Mouse (Mus musculus): ENCODE measurements around the gene Gm3415. TPM values are rescaled to one million over a fixed set of nuclear protein-coding genes. Genes with fewer than 3 reads are reported as not detected.
"Not testable (repeated sequence)": the region's sequence is repeated elsewhere in the genome, so short reads cannot be mapped to it uniquely, and the experiment has no call there.

Gm3415 gene
- polyA plus RNA-seq, 1 experiment from 2014 or later = not detected

DNA sequence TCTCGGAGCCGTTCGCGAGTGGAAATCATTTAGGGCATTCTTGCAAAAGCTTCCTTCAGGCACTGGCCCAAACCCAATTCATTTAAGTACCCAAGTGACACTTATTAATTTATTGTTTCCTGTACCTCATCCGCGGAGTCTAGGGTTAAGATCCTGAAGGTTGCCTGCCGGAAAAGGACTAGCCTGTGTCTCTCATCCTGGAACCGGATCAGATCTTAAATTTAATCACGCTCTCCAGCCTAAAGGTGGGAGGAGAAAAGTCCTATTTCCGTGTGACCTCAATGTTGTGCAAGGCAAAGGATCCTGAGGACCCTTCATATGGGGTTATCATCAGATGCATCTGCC lies 29.3 kb downstream of the Gm3415 start:
- peaks cover 35% of the 10 kb centered on the region for H3K27me3 ChIP-seq (replicated peaks)
- 12% methylated on average over 10 of the region's 10 CpGs for WGBS
- H3K4me2 ChIP-seq = peak overlapping the region; percentile 90
- peak; percentile 5; the same call in 1 of the 2 replicates for ATAC-seq (replicated peaks)
- H3K4me3 ChIP-seq = peak overlapping the region; percentile 63
- peaks cover 16% of the 10 kb centered on the region for H3K4me1 ChIP-seq
- peak overlapping the region; percentile 57 for H3K9ac ChIP-seq
- H3K27ac ChIP-seq = 0 out of 2 replicates have a peak overlapping the region, but pooled peaks have one; percentile 48
- H3K9me3 ChIP-seq = no peaks in the 10 kb centered on the region
- H3K36me3 ChIP-seq (replicated peaks) = no peaks in the 10 kb centered on the region

DNA sequence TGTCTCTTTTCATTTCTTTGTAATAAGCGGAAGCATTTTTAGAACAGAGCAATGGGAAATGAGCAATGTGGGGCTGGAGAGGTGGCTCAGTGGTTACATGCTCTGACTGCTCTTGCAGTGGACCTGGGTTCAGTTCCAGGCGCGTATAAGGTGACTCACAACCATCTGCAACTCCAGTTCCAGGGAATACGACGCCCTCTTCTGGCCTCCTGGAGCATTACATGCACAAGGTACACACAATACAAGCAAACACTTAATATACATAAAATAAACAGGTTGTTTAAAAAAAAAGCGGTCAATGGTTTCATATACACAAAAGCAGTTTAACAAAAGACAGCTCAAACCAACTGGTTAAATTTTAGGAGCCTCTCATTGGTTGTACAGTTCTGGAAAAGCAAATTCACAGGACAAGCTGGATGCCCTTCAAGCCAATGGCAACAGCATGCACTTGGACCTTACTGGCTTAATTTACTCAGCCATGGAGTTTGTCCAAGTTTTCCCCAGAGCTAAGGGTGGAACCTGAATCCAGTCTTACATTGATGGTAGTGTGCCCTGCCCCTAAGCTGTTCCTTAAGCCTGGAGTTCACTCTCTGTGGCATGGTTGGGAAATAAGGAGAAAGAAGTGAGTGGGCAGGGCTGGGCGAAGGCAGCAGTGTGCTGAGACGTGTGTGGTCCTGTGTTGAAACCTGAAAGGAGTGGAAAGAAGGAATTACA lies 30.6 kb downstream of the Gm3415 start:
- Histone ChIP-seq H3K27ac (no peak overlapping the region), H3K4me3 (no peak overlapping the region), H3K4me2 (no peak overlapping the region), H3K36me3 (replicated peaks) (no peaks in the 10 kb centered on the region), H3K27me3 (replicated peaks) (peaks cover 35% of the 10 kb centered on the region), H3K4me1 (peaks cover 16% of the 10 kb centered on the region), H3K9ac (no peak overlapping the region), H3K9me3 (no peaks in the 10 kb centered on the region)
- 71% methylated on average over 8 of the region's 8 CpGs for WGBS
- no peak for ATAC-seq (replicated peaks)

DNA sequence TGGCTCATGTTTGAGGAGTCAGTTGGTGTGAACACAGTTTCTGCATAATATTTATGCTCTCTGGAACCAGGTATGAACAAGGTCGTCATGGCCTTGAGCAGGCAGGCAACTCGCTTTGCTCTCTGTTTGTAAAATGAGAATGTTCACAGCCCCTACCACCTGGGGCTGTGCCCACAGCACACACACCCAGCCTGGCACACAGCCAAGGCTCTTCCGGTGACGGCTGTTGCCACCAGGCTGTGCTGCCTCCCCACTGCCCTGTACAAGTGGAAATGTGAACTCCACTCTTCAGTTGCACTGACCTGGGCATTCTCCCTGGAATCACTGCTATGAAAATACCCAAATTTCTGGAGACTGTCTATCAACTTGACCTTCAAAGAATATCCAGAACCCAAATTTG lies 35.1 kb downstream of the Gm3415 start:
- Histone ChIP-seq H3K27ac (no peak overlapping the region), H3K9ac (no peak overlapping the region), H3K4me3 (no peak overlapping the region), H3K36me3 (replicated peaks) (no peaks in the 10 kb centered on the region), H3K27me3 (replicated peaks) (peaks cover 15% of the 10 kb centered on the region), H3K4me1 (no peaks in the 10 kb centered on the region), H3K4me2 (no peak overlapping the region), H3K9me3 (no peaks in the 10 kb centered on the region)
- no peak for ATAC-seq (replicated peaks)
- WGBS = 63% methylated on average over 4 of the region's 4 CpGs

DNA sequence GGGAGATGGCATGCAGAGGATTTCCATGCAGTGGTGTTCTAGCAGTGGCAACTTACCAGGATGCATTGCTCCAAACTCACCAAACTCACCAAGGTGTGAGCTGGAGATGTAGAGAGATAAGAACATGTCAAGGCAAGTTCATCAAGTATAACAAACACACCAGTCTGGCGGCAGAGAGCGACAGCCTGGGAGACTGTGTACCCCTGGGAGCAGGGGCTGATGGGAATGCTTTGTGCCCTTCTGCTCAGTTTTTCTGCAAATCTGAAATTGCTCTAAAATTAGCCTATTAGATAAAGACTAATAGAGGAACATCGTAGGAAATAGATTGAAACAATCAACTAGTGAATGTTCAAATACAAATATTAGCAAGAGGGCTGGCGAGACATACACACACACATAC lies 35.7 kb downstream of the Gm3415 start:
- peaks cover 9% of the 10 kb centered on the region for H3K27me3 ChIP-seq (replicated peaks)
- H3K4me2 ChIP-seq = no peak overlapping the region
- H3K4me3 ChIP-seq = no peak overlapping the region
- no peak overlapping the region for H3K9ac ChIP-seq
- no peak for ATAC-seq (replicated peaks)
- H3K4me1 ChIP-seq = no peaks in the 10 kb centered on the region
- no peaks in the 10 kb centered on the region for H3K36me3 ChIP-seq (replicated peaks)
- H3K9me3 ChIP-seq = no peaks in the 10 kb centered on the region
- 97% methylated on average over 4 of the region's 4 CpGs for WGBS
- H3K27ac ChIP-seq = no peak overlapping the region

DNA sequence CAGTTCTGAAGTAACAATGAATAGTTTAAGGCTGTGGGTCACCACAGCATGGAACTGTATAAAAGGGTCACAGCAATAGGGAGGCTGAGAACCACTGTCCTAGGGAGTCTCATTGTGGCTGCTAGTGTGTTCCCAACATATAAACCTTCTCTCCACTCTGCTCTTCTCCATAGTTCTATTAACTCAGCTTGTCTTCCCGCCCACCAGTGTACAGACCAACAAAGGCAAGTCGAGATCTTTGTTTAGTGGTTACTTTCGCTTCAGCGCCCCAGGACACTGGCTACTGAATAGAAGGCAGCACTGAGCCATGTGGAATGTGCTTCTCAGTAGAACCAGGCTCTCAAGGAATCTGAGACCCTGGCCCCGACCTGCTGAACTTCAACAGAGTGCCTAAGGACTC lies 36.6 kb downstream of the Gm3415 start:
- Histone ChIP-seq H3K4me2 (no peak overlapping the region), H3K27me3 (replicated peaks) (peaks cover 5% of the 10 kb centered on the region), H3K9ac (no peak overlapping the region), H3K27ac (no peak overlapping the region), H3K4me3 (no peak overlapping the region), H3K9me3 (no peaks in the 10 kb centered on the region), H3K4me1 (no peaks in the 10 kb centered on the region), H3K36me3 (replicated peaks) (no peaks in the 10 kb centered on the region)
- 17% methylated on average over 5 of the region's 5 CpGs for WGBS
- ATAC-seq (replicated peaks) = no peak

DNA sequence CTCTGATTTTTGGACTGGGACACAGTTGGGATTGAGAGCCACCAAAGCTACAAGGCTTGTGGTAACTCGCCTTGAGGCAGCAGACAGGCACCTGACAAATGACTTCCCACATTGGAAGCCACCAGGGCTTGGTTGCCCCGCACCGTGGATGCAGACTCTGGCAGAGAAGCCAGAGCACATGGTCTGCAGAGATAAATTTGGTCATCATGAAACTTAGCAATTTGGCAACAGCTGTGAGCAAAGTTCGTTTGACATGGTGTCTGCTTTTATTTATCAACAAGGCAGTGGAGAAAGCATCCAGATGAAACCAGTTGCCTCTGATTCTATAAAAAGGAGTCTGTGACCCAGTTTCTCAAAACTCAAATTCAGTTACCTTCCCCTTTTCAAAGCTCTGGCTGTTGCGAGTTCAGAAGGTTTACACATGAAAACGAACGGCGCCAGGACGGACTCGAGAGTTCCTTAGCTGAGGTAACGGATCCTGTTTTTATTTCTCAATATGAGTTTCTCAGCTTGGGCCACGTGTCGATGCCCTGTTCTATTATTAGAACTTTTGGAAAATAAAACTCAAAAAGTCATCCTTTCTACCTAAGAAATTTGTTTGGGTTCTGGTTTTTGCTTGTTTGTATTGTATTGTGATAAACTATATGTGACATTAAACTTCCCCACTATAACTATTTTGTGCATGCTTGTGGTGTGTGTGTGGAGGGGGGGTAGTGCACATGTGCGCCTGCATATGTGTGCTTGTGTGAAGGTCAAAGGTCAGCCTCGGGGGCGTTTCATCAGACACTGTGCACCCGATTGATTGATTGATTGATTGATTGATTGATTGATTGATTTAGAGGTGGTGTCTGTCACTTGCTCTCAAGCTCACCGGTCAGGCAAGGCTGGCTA lies 40.9 kb downstream of the Gm3415 start:
- Histone ChIP-seq H3K27me3 (replicated peaks) (no peaks in the 10 kb centered on the region), H3K4me2 (no peak overlapping the region), H3K9me3 (no peaks in the 10 kb centered on the region), H3K4me1 (no peaks in the 10 kb centered on the region), H3K27ac (no peak overlapping the region), H3K9ac (no peak overlapping the region), H3K36me3 (replicated peaks) (no peaks in the 10 kb centered on the region), H3K4me3 (no peak overlapping the region)
- WGBS = 86% methylated on average over 18 of the region's 18 CpGs
- no peak for ATAC-seq (replicated peaks)

DNA sequence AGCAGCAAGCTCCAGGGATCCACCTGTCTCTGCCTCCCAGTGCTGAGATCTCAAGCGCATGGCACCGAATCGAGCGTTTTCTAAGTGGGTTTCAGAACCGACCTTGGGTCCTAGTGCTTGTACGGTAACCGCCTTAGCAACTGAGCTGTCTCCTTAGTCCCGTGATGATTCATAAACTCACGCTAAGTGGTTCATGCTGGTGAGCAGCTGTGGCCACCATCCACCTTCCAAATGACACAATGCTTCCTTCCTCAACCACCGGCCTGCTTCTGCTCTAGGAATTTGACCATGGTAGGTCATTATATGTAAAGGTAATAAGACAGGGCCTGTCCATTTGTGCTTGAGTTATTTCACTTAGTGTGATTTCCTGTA lies 41.6 kb downstream of the Gm3415 start:
- WGBS = 96% methylated on average over 10 of the region's 10 CpGs
- H3K4me2 ChIP-seq = no peak overlapping the region
- H3K27ac ChIP-seq = no peak overlapping the region
- no peaks in the 10 kb centered on the region for H3K9me3 ChIP-seq
- H3K4me3 ChIP-seq = no peak overlapping the region
- H3K36me3 ChIP-seq (replicated peaks) = no peaks in the 10 kb centered on the region
- H3K4me1 ChIP-seq = no peaks in the 10 kb centered on the region
- no peak for ATAC-seq (replicated peaks)
- no peaks in the 10 kb centered on the region for H3K27me3 ChIP-seq (replicated peaks)
- H3K9ac ChIP-seq = no peak overlapping the region

DNA sequence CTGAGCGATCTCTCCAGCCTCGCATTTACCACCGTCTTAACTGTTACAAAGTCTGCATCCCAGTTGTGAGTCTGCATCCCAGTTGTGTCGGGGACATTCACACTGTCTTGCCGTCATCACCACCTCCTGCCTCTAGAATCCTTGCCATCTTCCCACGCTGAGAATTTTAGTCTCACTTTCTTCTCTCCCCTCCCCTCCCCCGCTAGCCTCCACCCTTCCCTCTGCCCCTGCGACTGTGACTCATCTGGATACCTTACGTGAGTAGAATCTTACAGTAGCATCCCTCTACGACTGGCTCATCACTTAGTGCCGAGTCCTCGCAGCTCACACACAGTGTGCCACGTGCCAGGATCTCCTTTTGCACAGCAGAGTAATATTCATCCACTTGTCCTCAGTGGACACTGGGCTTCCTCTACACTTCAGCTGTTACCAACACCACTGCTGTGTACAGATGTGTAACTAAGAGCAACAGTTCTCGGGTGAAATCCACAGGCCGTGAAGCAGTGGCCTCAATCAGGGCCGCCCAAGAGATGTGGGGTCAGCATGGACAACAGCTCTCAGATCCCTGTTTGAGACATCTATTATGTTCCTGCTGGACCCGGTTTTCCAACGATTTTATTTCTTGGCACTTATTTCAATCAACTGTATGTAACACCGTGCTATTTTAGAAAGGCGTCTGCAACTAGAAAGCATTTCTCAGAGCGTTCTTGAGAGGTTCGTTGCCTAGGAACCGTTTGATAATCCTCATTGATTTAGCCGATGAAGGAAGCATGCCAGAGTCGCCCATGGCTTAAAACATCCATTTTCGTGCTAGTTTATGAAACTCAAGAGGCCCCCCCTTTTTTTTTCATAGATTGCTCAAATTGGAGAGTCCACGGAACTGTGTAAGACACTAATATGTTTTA lies 42.5 kb downstream of the Gm3415 start:
- WGBS = 65% methylated on average over 27 of the region's 27 CpGs
- Histone ChIP-seq H3K4me2 (no peak overlapping the region), H3K9ac (no peak overlapping the region), H3K27ac (peak overlapping the region; percentile 41), H3K36me3 (replicated peaks) (no peaks in the 10 kb centered on the region), H3K4me3 (no peak overlapping the region), H3K4me1 (no peaks in the 10 kb centered on the region), H3K9me3 (no peaks in the 10 kb centered on the region), H3K27me3 (replicated peaks) (no peaks in the 10 kb centered on the region)
- ATAC-seq (replicated peaks) = peak; percentile 52; the same call in 1 of the 2 replicates

DNA sequence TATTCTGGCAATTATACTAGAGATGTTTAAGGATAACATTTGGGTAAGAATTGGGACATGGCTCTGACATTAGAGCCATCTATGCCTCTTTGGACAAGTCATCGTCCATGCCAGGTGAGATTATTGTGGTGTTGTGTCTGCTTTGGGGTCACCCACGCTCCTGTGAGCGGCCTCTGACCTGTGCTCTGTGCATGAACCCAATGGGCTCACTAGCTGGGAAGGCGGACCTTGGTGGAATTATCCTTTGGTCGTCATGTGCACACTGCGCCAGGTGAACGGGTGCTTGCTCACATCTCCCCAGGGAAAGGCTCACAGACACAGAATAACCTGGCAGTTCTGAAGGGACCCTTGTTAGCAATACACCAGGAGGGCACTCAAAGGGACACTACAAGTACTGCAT lies 43.3 kb downstream of the Gm3415 start:
- H3K4me3 ChIP-seq; H3K4me1 ChIP-seq; H3K36me3 ChIP-seq (replicated peaks); H3K27me3 ChIP-seq (replicated peaks); H3K27ac ChIP-seq; H3K9me3 ChIP-seq; H3K9ac ChIP-seq; H3K4me2 ChIP-seq: not testable (repeated sequence)
- ATAC-seq (replicated peaks) = 0 out of 2 replicates have a peak, but pooled peaks have one; percentile 20
- 81% methylated on average over 7 of the region's 7 CpGs for WGBS

DNA sequence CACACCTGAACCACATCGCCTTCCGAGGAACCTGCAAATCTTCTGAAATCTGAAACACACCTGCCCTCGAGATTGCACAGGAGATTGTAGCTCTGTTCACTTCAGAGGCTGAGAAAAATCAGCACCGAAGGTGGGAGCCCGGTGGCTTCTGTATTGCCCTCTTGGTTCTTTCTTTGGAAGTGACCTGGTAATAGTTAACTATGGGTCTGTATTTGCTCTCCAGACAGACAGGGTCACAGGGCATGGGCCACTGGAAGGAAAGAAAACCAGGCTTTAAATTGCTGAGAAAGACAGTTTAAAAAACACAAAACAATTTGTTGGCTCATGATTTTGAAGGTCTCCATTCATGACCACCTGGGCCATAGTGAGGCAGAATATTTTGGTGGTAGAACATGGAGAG lies 44.0 kb downstream of the Gm3415 start:
- H3K27ac ChIP-seq = no peak overlapping the region
- ATAC-seq (replicated peaks) = no peak
- no peaks in the 10 kb centered on the region for H3K36me3 ChIP-seq (replicated peaks)
- WGBS = 87% methylated on average over 5 of the region's 5 CpGs
- H3K9ac ChIP-seq = no peak overlapping the region
- H3K4me3 ChIP-seq = no peak overlapping the region
- H3K4me1 ChIP-seq = no peaks in the 10 kb centered on the region
- no peak overlapping the region for H3K4me2 ChIP-seq
- no peaks in the 10 kb centered on the region for H3K9me3 ChIP-seq
- no peaks in the 10 kb centered on the region for H3K27me3 ChIP-seq (replicated peaks)

DNA sequence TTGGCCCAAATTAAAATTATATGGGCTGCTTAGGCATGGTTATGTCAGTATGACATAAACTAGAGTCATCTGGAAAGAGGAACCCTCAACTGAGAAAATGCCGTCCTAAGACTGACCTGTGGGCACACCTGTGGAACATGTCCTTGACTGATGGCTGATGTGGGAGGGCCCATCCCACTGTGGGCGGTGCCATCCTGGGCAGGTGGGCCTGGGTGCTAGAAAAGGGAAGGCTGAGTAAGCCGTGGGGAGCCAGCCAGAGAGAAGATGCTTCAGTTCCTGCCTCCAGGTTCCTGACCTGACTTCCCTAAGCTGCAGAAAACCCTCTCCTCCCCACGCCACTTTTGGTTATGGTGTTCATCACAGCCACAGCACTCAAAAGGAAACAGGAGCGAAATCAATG lies 50.3 kb downstream of the Gm3415 start:
- Histone ChIP-seq H3K36me3 (replicated peaks) (no peaks in the 10 kb centered on the region), H3K4me2 (no peak overlapping the region), H3K4me1 (no peaks in the 10 kb centered on the region), H3K9ac (no peak overlapping the region), H3K27ac (no peak overlapping the region), H3K27me3 (replicated peaks) (no peaks in the 10 kb centered on the region), H3K4me3 (no peak overlapping the region), H3K9me3 (no peaks in the 10 kb centered on the region)
- WGBS = 81% methylated on average over 5 of the region's 5 CpGs
- no peak for ATAC-seq (replicated peaks)

DNA sequence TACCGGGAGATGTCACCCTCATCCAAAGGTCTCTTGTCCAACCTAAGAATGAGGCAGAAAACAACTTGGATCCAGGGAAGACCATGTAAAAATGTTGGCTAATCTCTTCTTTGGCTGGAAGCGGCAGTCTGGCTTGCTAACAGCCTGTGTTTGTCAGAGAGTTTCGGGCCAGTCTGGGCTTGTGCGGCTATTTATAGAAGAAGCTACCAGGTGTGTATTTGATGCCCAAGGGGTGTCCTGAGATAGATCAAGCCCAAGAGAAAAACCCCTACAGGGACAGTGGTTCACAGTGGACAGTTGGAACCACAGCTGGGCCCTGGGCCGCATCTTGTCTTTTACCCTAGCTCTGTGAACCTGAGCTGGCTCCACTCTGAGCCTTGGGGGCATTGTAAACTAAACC lies 51.0 kb downstream of the Gm3415 start:
- ATAC-seq (replicated peaks) = no peak
- no peak overlapping the region for H3K27ac ChIP-seq
- no peaks in the 10 kb centered on the region for H3K9me3 ChIP-seq
- no peaks in the 10 kb centered on the region for H3K36me3 ChIP-seq (replicated peaks)
- H3K4me1 ChIP-seq = no peaks in the 10 kb centered on the region
- no peak overlapping the region for H3K4me2 ChIP-seq
- WGBS = 97% methylated on average over 5 of the region's 5 CpGs
- no peaks in the 10 kb centered on the region for H3K27me3 ChIP-seq (replicated peaks)
- no peak overlapping the region for H3K9ac ChIP-seq
- no peak overlapping the region for H3K4me3 ChIP-seq

Data from midbrain, embryonic 15.5 days (tissue).